Mouse (Mus musculus) stomach, postnatal 0 days (tissue): ENCODE data around the gene Celsr2. TPM values are rescaled to one million over a fixed set of nuclear protein-coding genes. Genes with fewer than 3 reads are reported as not detected.

Experiments
- ATAC-seq: fragments of 200-750 bp; cut with Nextera tagmentation; 2 replicates; pipeline ENCODE4 v1.8.0; 2017; ENCODE audit not compliant: low FRiP score, low TSS enrichment
- DNase-seq: peaks from one replicate; pipeline ENCODE4 v3.0.0-alpha.2; 2016; ENCODE audit warnings: low spot score
- H3K27ac ChIP-seq: fragments of 300-500 bp; sonication (generic); replicated peaks from 2 replicates; pipeline ENCODE4 v1.5.1; 2014; ENCODE audit warnings: mild to moderate bottlenecking, control low read depth
- H3K27me3 ChIP-seq: fragments of 300-500 bp; sonication (generic); 2 replicates; pipeline ENCODE4 v1.6.1; 2014; ENCODE audit warnings: low read length; ENCODE audit not compliant: control insufficient read depth, insufficient read depth
- H3K36me3 ChIP-seq: fragments of 300-500 bp; sonication (generic); 2 replicates; pipeline ENCODE4 v1.6.1; 2014; ENCODE audit warnings: low read length, mixed read lengths; ENCODE audit not compliant: control insufficient read depth, insufficient read depth
- H3K4me1 ChIP-seq: fragments of 300-500 bp; sonication (generic); replicated peaks from 2 replicates; pipeline ENCODE4 v1.6.1; 2014; ENCODE audit warnings: antibody characterized with exemption; ENCODE audit not compliant: control insufficient read depth, insufficient read depth
- H3K4me2 ChIP-seq: fragments of 300-500 bp; sonication (generic); replicated peaks from 2 replicates; pipeline ENCODE4 v1.6.1; 2014; ENCODE audit warnings: low read depth, mild to moderate bottlenecking, control low read depth, moderate library complexity
- H3K4me3 ChIP-seq: fragments of 300-500 bp; sonication (generic); 2 replicates; pipeline ENCODE4 v1.5.1; 2014; ENCODE audit warnings: low read depth, low read length, control low read depth
- H3K9ac ChIP-seq: fragments of 300-500 bp; sonication (generic); 2 replicates; pipeline ENCODE4 v1.6.1; 2014; ENCODE audit warnings: mild to moderate bottlenecking, low read length, control low read depth, mixed read lengths
- H3K9me3 ChIP-seq: fragments of 300-500 bp; sonication (generic); 2 replicates; pipeline ENCODE4 v1.6.1; 2016; ENCODE audit warnings: low read length; ENCODE audit not compliant: control insufficient read depth
- CTCF ChIP-seq: IDR thresholded peaks from 2 replicates; pipeline ENCODE4 v1.5.1; 2016; ENCODE audit warnings: antibody characterized with exemption, low read depth, mild to moderate bottlenecking, moderate library complexity
- EP300 ChIP-seq: optimal IDR thresholded peaks from 2 replicates; pipeline ENCODE3; 2016; ENCODE audit warnings: antibody characterized with exemption
- WGBS: fragments of 180-500 bp; shearing (Covaris S2); extraction: QIAGEN DNeasy Blood & Tissue Kit; methylation state at CpG from one replicate; pipeline ENCODE4 v1.1.7; 2014; 5-methylcytosine and 5-hydroxymethylcytosine counted together
- polyA plus RNA-seq: library from polyadenylated mRNA; unstranded; fragments of >200 nt; fragmentation: Nextera tagmentation; extraction: Ambion mirVana; gene quantifications from 2 replicates; pipeline ENCODE4 v1.2.1, GENCODE M21; 2015

Gene Celsr2
- polyA plus RNA-seq, 1 experiment from 2014 or later = 7.5 TPM

GRCm38 (mm10) chr3:108433188-108433880 is 18.0 kb upstream of the Celsr2 start:
- Histone ChIP-seq H3K4me3 (no peak overlapping the region), H3K4me1 (no peaks in the 10 kb centered on the region), H3K27me3 (no peaks in the 10 kb centered on the region), H3K9me3 (no peaks in the 10 kb centered on the region), H3K36me3 (peaks cover 30% of the 10 kb centered on the region), H3K27ac (no peak overlapping the region), H3K4me2 (no peak overlapping the region), H3K9ac (no peak overlapping the region)
- no peak for TF ChIP-seq EP300
- no peak for TF ChIP-seq CTCF
- ATAC-seq (no peak), DNase-seq (no peak)
- 53% methylated on average over 18 of the region's 18 CpGs for WGBS

GRCm38 (mm10) chr3:108432542-108433187 is 17.3 kb upstream of the Celsr2 start:
- peaks cover 34% of the 10 kb centered on the region for H3K36me3 ChIP-seq
- no peaks in the 10 kb centered on the region for H3K27me3 ChIP-seq
- WGBS = 85% methylated on average over 13 of the region's 13 CpGs
- H3K27ac ChIP-seq = no peak overlapping the region
- ATAC-seq = no peak
- DNase-seq = no peak
- H3K4me2 ChIP-seq = no peak overlapping the region
- H3K9ac ChIP-seq = no peak overlapping the region
- no peaks in the 10 kb centered on the region for H3K9me3 ChIP-seq
- no peaks in the 10 kb centered on the region for H3K4me1 ChIP-seq
- no peak for TF ChIP-seq CTCF
- TF ChIP-seq EP300 = no peak
- no peak overlapping the region for H3K4me3 ChIP-seq

- TF ChIP-seq EP300 (no peak), CTCF (no peak)
- H3K4me3 ChIP-seq = no peak overlapping the region
- ATAC-seq (no peak), DNase-seq (no peak)
- no peak overlapping the region for H3K9ac ChIP-seq
- no peaks in the 10 kb centered on the region for H3K27me3 ChIP-seq
- 58% methylated on average over 6 of the region's 6 CpGs for WGBS
- H3K4me1 ChIP-seq = 0 out of 2 replicates have a peak, but pooled peaks cover 3% of the 10 kb centered on the region
- no peak overlapping the region for H3K4me2 ChIP-seq
- peaks cover 26% of the 10 kb centered on the region for H3K36me3 ChIP-seq
- no peaks in the 10 kb centered on the region for H3K9me3 ChIP-seq
- H3K27ac ChIP-seq = peak overlapping the region; percentile 69; the same call in 1 of the 2 replicates
These were observed 10.3 kb upstream of the Celsr2 start for GRCm38 (mm10) chr3:108425624-108426018.

GRCm38 (mm10) chr3:108424944-108425623 is 9.7 kb upstream of the Celsr2 start:
- TF ChIP-seq CTCF = no peak
- TF ChIP-seq EP300 = no peak
- ATAC-seq = no peak
- H3K27ac ChIP-seq = peak overlapping the region; percentile 69

GRCm38 (mm10) chr3:108423844-108424801 is 8.8 kb upstream of the Celsr2 start:
- 16% methylated on average over 11 of the region's 11 CpGs for WGBS
- H3K27me3 ChIP-seq = no peaks in the 10 kb centered on the region
- peaks cover 22% of the 10 kb centered on the region for H3K36me3 ChIP-seq
- 0 out of 2 replicates have a peak, but pooled peaks cover 3% of the 10 kb centered on the region for H3K4me1 ChIP-seq
- DNase-seq (peak; percentile 67), ATAC-seq (peak; percentile 85)
- H3K9ac ChIP-seq = 0 out of 2 replicates have a peak overlapping the region, but pooled peaks have one; percentile 32
- H3K4me2 ChIP-seq = peak overlapping the region; percentile 36
- H3K4me3 ChIP-seq = no peak overlapping the region
- TF ChIP-seq EP300 (peak; percentile 10), CTCF (no peak)
- no peaks in the 10 kb centered on the region for H3K9me3 ChIP-seq
- peak overlapping the region; percentile 81 for H3K27ac ChIP-seq

More at GRCm38 (mm10) chr3:108424944-108425623, 9.7 kb upstream of the Celsr2 start:
- Histone ChIP-seq H3K4me2 (no peak overlapping the region), H3K27me3 (no peaks in the 10 kb centered on the region), H3K4me1 (0 out of 2 replicates have a peak, but pooled peaks cover 3% of the 10 kb centered on the region), H3K9ac (no peak overlapping the region), H3K4me3 (no peak overlapping the region), H3K9me3 (no peaks in the 10 kb centered on the region), H3K36me3 (peaks cover 26% of the 10 kb centered on the region)
- 75% methylated on average over 7 of the region's 7 CpGs for WGBS
- no peak for DNase-seq
